Mouse (Mus musculus) stomach, postnatal 0 days (tissue): ENCODE data around the gene Kcna2.

ENCODE experiments used
- CTCF ChIP-seq: IDR thresholded peaks from 2 replicates; pipeline ENCODE4 v1.5.1; 2016; ENCODE audit warnings: antibody characterized with exemption, low read depth, mild to moderate bottlenecking, moderate library complexity
- EP300 ChIP-seq: optimal IDR thresholded peaks from 2 replicates; pipeline ENCODE3; 2016; ENCODE audit warnings: antibody characterized with exemption

DNA sequence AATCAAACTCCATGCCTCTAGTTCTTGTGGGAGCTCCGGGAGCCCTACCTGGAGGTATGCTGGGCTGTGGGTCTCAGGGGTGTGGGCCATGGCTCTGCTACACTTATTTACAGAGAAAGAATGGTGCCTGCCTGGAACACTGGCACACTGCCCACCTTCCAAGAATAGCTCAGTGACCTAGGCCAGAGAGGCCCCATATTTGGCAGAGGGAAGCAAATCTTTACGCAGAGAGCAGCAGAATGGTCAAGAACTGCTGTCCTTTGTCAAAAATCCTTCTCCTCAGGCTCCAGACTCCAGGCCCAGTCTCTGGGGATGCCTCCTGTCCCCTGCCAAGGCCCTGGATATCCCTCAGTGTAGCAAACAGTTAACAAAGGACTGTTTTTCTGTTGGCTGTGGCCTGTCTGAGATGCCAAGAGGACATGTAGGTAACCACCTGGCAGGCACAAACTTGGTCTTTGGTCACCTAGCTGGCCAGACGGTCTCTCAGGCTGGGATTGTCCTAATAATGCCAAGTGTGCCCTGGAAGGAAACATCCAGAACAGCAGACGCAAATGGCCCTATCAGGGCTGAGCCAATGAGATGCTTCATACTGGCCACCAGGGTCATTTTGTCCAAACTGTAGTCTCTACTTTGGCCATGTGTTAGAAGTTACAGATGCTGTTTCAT, 29.8 kb downstream of the Kcna2 start:
- TF ChIP-seq CTCF (no peak), EP300 (no peak)
